Mouse (Mus musculus): ENCODE measurements around the gene Slc25a31.

DNA sequence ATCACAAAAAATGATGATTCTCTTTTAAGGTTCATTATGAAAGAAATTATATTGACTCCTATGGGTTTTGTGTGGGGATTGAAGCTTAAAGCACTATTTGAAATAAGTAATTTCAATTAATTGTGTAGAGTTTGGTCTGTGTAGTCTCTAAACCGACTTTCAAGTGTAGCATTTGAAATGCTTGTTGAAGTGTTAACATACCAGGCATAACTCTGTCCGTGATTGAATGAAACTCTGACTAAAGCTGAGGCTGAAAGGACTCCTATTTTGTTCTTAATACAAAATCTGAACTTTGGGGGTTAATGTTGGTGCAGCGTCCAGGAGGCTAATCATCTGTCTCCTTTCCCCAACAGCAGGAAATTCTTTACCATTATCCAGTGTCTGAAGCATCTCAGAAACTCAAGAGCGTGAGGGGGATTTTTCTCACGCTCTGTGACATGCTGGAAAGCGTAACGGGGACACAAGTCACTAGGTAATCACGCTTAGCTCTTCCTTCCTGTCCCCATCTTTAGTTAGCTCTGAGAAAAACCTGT, 33.7 kb upstream of the Slc25a31 start:
- TF ChIP-seq POLR2A (IDR thresholded peaks at IDR 0.05; ENCODE audit: control insufficient read depth, low read depth, low read length) (no peak), CTCF (IDR thresholded peaks at IDR 0.05; ENCODE audit: control insufficient read depth, insufficient read depth, insufficient replicate concordance, low read depth, low read length) (no peak)
